Mouse (Mus musculus) heart, adult 11 months (tissue): ENCODE data around the gene Camp.

Experiments
- DNase-seq: peaks from one replicate; pipeline ENCODE4 v3.0.0; 2022

The Camp gene

GRCm38 (mm10) chr9:109849312-109849758 is at the start of gene Camp:
Gene Camp (minus strand): TSS chr9:109849617.
- DNase-seq = peak; percentile 98

DNA sequence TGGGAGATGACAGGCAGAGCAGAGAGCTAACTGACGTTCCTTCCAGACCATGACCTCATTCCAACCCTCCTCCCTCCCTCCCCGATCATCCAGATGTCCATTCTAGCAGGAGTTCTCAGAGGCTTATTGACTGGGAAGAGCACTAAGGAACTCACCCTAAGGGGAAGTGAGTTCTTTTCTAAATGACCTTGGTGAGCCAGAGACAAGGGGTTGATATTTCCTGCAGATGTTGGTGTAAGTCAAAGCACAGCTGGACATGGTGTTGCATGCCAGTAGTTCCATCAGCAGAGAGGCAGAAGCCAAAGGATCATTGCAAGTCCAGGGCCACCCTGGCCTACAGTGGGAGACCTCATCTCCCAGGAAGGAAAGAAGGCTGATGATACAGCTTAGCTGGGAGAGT is 48.6 kb upstream of the Camp start:
- peak; percentile 97 for DNase-seq

DNA sequence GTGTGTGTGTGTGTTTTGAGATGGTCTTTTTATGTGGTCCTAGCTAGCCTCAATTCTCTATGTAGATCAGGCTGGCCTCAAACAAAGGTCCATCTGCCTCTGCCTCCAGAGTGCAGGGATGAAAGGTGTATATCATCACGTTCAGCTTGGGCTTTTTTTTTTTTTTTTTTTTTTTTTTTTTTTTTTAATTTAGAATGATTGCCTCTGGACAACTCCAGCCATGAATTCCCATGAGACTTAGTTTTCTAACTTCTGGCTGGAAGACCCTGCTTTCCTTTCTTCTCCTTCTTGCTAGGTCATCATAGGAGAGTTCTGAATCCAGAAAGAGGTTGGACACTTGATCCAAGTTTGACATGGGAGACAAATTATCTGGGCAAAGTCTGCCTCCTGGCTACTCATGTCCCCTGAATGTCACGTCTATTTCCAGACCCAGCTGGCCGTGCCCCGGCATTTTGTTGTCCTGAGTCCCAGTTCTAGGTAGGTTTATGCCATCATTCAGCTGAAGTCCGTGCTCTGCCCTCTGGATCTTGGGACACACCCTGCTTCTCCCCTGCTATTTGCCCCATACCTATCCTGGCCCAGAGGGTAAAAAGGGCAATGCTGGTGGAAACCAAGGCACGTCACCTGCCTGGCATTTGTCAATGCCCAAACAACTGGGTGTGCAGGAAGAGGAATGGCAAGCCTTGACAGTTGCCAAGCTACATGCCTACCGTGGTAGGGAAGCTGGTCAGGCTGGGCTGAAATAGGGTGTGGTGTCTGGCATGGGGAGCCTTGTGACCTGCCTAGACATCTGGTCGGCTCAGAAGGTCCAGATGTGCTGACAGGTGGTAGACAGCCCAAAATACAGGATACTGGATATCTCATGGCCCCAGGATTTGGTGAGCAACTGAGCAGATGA is 47.1 kb upstream of the Camp start:
- peak; percentile 96 for DNase-seq

GRCm38 (mm10) chr9:109895593-109895992 is 46.2 kb upstream of the Camp start:
- DNase-seq = peak; percentile 96

DNA sequence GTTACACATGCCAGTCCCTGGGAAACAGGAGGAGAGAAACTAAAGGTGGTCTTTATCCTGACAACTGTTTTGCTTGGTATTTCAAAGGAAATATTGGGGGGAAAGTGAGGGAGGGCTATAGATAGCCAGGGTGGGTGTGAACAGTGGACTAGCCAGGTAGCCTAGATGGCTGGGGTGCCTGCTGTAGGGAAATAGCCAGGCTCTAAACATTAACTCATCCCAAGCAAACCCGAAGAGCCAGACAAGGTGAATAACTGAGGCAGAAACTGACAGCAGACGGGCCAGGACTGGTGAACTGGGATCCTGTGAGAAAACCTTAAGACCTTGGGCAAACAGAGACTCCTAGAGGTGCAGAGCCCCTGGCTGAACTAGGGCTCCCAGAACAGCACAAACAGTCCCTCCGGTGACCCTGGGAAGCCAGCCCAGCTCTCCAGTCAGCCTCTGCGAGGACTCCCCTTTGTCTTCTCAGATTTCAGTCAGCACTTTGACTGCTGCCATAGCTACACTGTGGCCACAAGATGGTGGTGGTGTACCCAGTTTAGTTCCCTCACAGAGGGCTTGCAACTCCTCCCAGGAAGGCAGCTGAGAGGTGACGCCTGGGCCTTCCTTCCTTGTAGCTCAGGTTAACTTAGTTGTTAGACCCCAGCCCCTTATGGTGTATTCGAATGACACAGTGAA is 45.1 kb upstream of the Camp start:
- peak; percentile 97 for DNase-seq

GRCm38 (mm10) chr9:109892651-109893250 is 43.3 kb upstream of the Camp start:
- DNase-seq = peak; percentile 94

GRCm38 (mm10) chr9:109891501-109891900 is 42.1 kb upstream of the Camp start:
- DNase-seq = no peak

DNA sequence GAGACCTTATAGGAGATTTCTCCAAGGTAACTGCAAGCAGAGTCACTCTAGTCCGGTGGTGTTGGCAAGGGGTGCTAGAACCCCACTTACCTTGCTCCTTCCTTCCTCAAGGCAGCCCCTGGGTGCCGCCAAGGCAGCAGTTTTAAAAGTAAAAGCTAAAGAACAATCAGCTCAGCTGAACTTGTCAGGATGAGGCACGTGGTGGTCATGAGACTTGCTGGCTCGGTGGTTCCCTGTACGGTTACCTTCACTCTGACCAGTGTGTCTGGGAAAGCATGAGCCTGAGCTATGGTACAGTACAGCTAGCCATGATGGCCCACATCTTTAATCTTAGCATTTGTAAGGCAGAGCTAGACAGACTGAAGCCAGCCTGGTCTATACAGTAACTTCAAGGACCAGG is 37.9 kb upstream of the Camp start:
- DNase-seq = no peak

GRCm38 (mm10) chr9:109886259-109886658 is 36.8 kb upstream of the Camp start:
- no peak for DNase-seq

- no peak for DNase-seq
Observed at GRCm38 (mm10) chr9:109879305-109879704, 29.9 kb upstream of the Camp start.

DNA sequence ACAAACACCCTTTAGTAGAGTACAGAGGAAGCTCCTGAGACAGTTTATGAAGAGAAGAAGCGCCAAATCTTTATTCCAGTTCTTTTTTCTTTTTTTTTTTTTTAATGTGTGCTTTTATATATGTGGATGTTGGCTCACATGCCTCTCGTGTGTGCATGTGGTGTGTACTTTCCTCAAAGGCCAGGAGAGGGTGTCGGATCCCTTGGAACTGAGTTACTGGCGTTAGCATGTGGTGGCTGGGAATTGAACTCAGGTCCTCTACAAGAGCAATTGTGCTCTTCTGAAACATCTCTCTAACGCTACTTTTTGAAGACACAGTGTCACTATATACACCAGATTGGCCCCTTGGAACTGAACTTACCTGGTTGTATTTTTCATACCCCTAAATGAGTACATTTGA is 28.2 kb upstream of the Camp start:
- DNase-seq = no peak

- DNase-seq = peak; percentile 90
Observed at GRCm38 (mm10) chr9:109876756-109877155, 27.3 kb upstream of the Camp start.

GRCm38 (mm10) chr9:109875695-109876601 is 26.5 kb upstream of the Camp start:
- DNase-seq = no peak

DNA sequence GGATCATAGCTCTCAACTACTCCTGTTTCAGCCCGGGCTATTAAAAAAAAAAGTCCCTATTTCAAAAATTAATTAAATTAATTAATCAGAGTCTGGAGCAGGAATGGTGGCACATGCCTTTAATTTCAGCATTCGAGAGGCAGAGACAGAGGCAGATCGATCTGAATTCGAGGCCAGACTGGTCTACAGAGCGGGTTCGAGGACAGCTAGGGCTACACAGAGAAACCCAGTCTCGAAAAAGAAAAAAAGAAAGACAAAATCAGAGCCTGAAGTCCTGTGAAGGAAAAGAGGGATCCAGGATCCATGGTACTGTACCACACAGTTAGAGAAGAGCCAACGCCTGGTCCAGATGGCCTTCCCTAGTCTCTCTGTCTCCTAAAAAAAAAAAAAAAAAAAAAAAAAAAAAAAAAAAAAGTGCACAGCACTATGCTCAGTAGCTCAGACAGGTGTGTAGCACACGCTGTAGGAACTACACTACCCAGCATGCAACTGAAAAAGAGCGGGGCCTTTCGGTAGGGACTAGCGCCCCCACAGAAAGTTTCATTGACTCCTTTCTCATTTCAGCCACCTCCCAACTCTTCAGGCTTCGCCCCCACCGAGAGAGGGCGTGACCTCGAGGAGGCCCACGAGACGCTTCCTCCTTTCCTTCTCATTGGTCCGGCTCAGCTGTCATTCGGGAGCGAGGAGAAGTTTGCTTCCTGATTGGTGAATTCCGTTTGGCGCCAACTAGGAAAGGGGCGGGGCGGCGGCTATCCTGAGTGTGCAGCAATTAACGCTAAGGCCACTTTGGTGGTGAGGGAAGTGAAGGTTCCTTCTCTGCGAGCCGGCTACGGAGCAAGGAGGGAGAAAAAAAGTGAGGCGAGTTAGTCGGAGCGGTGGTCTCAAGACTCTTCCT is 25.6 kb upstream of the Camp start, which contains the start of gene Cdc25a:
Gene Cdc25a, plus strand, starts transcription at position 783 of the 895 bp plus-strand sequence.
- peak; percentile 100 for DNase-seq

DNA sequence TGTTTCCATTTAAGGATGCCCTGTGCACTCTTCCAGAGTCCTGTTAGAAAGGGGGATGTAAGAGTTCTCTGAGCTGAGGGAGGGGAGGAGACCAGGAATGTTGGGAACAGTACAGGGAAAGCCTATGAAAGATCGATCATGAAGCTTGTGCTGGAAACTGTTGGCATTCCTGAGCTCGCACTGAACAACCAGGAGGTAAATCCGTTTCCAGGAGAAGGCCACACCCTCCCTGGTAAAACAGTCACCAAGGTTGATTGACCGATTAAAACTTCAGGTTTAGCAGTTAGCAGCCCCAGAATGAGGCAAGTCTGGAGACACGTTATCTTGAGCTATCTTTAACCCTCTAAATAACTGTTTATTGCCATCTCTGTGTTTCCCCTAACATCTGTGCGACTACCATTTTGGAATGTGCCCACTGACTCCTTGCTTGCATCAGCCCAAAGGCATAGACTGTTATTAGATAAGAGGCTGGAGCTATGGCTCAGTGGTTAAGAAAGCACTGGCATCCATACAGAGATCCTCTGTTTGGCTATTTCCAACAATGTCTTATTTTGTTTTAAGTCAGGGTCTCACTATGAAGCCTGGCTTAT is 21.7 kb upstream of the Camp start:
- DNase-seq = no peak

DNA sequence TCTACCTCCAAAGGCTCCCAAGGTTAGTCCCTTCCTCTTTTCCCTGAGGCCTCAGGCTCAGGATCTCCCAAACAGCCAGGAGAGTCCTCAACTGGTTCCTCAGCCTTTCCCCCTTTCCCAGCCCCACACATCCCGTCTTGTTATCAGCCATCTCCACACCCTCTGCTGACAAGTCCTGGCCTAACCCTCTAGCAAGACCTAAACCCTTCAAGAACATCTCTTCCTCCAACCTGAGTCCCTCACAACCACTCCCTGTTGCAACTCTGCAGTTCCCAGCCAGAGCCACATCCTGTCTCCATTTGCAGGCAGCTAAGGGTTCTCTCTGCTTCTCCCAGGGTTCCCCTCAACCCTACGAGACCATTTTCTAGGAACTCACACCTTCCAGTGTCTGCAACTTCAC is 16.8 kb upstream of the Camp start:
- DNase-seq = no peak

- no peak for DNase-seq
Observed at GRCm38 (mm10) chr9:109863085-109863484, 13.7 kb upstream of the Camp start.

GRCm38 (mm10) chr9:109862397-109863044 is 13.1 kb upstream of the Camp start:
- peak; percentile 93 for DNase-seq

DNA sequence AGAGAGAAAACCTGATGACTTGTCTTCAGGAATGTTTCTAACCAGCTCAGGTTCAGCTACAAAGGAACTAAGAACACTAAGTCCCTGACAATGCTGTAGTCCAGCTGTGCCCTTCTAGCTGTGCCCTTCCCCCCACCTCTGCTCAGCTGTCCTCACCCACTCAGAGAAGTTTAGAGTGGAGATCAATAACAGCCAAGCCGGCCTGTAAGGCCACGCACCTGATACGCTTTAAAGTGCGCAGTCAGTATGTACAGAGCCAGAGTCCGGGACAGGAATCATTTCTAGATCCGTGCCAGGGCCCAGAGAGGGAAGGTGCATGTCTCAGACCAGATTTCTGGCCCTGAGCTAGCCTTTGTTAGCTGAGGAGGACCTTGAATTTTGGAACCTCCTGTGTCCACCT is 6.5 kb upstream of the Camp start:
- DNase-seq = no peak

- no peak for DNase-seq
Observed at GRCm38 (mm10) chr9:109854341-109854740, 4.9 kb upstream of the Camp start.
